Mouse (Mus musculus) mesoderm, embryonic 11.5 days (tissue): ENCODE measurements at regions not wholly inside any gene's neighbourhood (a gene's known extent, or its start where the extent isn't known, plus 50 kb on each side); places are given as distances from the start of the nearest gene placed in this dataset.
A peak's percentile ranks its signal among the peaks of the same experiment; 100 is the strongest.

Experiments used
- DNase-seq: peaks from one replicate; pipeline ENCODE4 v3.0.0-alpha.2; 2012; ENCODE audit warnings: low read depth, low spot score

DNA sequence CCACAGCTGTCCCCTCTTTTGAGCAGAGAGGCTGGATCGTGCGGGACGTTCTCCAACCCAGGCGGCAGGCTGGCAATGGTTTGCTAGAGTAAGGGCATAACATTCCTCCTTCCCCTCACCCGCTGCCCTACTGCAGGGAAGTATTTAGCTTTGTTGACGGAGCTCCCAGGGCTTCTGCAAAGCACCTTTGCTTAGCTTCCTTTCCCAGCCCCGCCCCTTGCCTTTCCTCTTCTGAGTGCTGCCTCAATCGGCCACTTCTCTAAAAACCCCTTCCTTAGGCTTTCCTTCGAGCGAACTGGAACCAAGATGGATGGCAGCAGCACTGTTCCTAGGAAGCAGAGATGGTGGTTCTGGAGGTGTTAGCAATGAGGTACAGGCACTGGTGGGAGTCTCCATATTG is 183.2 kb upstream of the Adgrl2 start:
- DNase-seq, result no peak

- DNase-seq, result no peak
These were observed 181.4 kb upstream of the Adgrl2 start for GRCm38 (mm10) chr3:149171766-149172165.

DNA sequence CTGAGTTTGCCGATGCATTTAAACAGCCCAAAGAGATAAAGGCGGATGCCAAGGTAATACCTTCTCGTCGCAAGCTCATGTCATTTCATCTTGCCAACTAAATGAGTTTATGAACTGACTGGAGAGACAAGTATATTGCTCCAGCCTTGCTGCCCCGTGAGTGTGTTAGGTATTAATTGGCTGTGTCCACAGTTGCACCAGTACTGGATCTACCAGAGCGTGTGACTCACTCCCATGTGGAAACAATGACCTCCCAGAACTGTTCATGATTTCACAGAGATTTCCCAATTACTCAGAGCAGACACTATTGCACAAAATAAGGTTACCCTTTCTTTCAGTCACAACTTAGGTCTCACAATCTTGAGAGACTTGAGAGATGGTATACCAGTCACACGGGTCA is 179.8 kb upstream of the Adgrl2 start:
- no peak for DNase-seq

GRCm38 (mm10) chr3:149169442-149169841 is 179.1 kb upstream of the Adgrl2 start:
- DNase-seq, result no peak

- no peak for DNase-seq
These were observed 177.6 kb upstream of the Adgrl2 start for GRCm38 (mm10) chr3:149167997-149168396.

DNA sequence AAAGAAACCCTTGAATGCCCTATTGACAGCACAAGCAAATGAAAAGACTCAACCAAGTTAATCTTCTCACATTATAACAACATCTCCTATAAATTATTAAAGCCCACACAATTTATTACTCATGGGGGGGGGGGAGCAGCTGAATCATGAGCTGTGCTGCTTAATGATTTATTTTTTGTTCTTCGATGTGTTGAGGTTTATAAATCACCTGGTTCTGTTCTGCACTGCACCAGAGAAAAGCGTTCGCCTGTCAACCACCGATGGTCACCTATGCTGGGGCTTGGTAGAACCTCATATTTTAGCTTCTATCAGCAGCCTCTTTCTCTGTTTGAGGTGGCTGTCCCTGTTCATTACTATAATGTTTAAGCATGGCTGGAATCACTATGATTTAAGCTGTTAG is 174.4 kb upstream of the Adgrl2 start:
- no peak for DNase-seq

DNA sequence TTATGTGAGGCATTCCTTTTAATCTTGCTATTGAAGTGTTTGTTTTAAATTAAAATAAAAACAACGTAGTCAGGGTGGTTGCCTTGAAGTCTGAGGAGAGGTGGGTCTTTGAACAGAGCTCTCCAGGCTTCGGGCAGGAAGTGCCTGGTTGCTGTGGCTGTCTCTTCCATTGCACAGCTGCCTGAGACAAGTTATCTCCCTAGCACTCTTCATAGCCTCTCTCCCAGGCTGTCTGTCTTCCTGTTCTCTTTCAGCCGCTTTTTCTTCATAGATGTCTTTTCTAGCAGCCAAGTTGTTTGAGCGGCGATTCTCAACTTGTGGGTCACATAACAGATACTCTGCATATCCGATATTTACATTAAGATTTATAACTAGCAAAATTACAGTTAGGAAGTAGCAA is 173.2 kb upstream of the Adgrl2 start:
- no peak for DNase-seq

GRCm38 (mm10) chr3:149160833-149161232 is 170.5 kb upstream of the Adgrl2 start:
- no peak for DNase-seq

DNA sequence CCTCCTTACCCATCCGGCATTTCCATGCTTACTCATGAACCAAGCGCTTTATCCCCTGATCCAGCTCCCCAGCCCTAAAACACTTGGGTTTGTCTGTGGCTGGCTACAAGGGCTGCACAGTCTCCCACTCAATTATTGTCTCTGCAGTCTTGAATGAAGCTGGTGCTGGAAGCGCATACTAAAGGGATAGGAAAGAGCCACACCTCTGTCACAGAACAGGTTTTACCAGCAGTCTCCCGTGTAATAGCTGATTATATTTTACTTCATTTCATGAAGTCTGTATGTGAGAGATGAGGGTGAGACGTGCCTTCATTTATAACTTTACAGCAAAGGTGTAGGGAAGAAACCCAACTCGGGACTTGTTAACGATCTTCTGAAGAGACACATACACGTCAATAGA is 167.0 kb upstream of the Adgrl2 start:
- DNase-seq, result no peak

DNA sequence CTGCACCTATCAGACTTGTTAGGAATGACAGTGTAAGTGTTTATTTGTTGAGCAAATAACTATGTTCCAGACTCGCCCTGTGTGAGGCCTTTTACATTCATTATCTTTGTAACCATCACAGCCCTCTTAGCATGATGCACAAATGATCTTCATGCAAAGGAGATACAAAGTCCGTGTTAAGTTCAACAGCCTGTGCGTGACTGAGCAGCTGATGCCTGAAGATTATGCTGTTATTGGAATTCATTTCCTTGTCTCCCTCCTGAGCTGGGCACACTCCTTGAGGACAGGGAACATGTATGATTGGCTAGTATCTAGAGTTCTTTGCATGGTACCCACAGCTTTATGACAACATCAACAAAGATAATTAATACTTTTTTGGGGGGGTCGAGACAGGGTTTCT is 162.0 kb upstream of the Adgrl2 start:
- DNase-seq, result no peak

GRCm38 (mm10) chr3:149150796-149151195 is 160.4 kb upstream of the Adgrl2 start:
- no peak for DNase-seq

- DNase-seq, result peak; percentile 34
These were observed 158.3 kb upstream of the Adgrl2 start for GRCm38 (mm10) chr3:149148608-149149007.

- DNase-seq, result no peak
These were observed 157.6 kb upstream of the Adgrl2 start for GRCm38 (mm10) chr3:149147916-149148315.

GRCm38 (mm10) chr3:149146673-149147072 is 156.3 kb upstream of the Adgrl2 start:
- no peak for DNase-seq

- no peak for DNase-seq
These were observed 150.1 kb upstream of the Adgrl2 start for GRCm38 (mm10) chr3:149140461-149140860.

- no peak for DNase-seq
These were observed 143.9 kb upstream of the Adgrl2 start for GRCm38 (mm10) chr3:149134028-149134938.

DNA sequence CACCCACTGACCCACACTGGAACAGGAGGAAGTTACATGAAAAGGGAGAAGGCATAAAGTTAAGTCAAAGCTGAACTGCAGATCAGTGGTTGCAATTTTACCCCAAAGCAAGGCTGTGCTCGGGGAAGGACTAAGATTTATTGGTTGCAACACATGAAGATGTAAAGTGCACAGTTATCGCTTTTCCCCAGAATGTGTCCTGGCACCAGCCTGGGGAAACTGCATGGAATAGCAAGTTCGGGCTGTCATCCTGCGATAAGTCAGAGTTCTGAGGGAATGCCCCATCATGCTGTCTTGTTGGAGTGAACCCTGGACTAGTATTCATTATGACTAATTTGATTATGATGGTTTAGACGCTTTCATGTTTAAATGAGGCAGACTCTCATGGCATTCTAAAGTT is 128.5 kb upstream of the Adgrl2 start:
- DNase-seq, result no peak

- DNase-seq, result no peak
These were observed 127.3 kb upstream of the Adgrl2 start for GRCm38 (mm10) chr3:149117684-149118056.

DNA sequence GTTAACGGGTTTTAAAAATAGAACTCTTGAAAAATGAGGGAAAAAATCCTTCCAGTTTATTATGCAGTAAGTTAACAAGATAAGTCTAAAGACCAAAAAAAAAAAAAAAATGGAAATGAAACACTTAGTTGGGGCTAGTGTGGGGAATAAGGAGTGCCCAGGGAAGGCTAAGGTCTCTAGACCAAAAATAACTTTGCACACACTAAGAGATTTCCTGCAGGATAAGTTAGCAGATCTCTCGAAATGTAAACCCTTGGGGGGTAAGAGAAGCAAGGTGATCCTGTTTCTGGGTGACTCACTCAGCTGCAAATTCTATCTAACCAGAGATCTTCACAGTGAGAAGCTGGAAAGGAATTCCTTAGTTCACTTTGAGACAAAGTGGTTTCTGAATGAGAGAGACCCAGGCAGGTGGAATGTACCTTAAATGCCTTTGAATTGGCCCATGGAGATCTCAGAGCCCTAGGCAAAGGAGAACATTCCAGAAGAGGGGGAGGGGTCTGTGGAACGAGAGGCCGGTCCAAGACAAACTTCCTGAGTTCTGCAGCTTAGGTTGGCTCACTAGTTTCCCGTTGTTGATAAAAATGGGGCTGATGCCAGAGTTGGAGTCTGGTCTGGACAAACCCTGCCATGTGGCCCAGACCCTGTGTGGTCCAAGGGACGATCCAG is 126.8 kb upstream of the Adgrl2 start:
- DNase-seq, result no peak

GRCm38 (mm10) chr3:149116604-149117003 is 126.2 kb upstream of the Adgrl2 start:
- DNase-seq, result no peak

- DNase-seq, result no peak
These were observed 125.5 kb upstream of the Adgrl2 start for GRCm38 (mm10) chr3:149115901-149116300.

GRCm38 (mm10) chr3:149112878-149113277 is 122.5 kb upstream of the Adgrl2 start:
- no peak for DNase-seq
